Mouse (Mus musculus): ENCODE data around the gene Sema5b.

Sema5b gene

DNA sequence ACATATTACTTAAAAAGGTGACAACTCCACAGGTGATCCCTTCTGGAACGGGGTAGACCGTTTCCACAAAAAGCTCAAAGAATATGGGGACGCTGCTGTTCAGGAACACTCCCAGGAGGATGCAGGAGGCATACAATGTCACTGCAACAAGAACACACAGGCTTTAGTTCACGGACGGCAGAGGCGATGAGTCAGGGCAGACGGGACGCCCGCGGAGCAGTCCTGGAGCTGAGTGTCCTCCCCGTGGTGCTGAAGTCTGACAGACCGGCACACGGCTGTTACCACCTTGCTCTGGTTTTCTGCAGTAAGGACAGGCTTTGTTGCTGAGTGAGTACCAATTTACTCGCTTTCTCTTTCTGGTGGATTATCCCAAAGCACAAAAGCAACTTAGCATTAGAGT lies 163.9 kb downstream of the Sema5b start:
- no peak for DNase-seq (ENCODE audit: low read depth, low spot score)

DNA sequence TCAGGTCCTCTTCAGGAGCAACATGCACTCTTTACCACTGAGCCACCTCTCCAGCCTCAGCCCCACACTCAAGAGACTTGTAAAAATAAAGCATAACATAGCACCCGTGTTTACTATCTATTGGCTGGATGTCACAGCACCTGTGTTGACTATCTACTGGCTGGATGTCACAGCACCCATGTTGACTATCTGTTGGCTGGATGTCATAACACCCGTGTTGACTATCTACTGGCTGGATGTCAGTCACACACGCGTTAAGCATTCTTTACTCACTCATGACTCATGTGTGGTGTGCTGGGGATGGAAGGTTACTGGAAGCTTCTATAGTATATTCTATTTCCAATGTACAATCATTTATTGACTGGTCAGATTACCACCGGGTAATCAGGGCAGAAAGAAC lies 166.1 kb downstream of the Sema5b start:
- DNase-seq (ENCODE audit: low read depth, low spot score): no peak

DNA sequence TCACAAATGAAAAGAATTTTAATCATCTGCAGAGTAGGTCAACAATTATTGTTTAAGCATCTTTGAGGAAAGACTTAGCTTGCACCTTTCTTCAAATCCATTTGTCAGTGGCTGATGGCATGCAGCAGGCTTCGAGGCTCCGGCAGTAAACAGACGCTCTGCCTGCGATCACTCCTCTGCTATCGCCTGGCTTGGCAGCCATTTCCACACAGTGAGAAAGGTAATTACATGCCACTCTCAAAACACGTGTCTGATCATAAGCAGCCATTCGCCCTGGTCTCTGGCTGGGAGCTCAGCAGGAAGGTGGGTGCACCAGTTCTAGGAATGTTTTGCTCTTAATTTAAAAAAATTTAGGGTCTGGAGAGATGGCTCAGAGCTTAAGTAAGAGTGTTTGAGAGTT lies 170.1 kb downstream of the Sema5b start:
- DNase-seq (ENCODE audit: low read depth, low spot score): no peak

DNA sequence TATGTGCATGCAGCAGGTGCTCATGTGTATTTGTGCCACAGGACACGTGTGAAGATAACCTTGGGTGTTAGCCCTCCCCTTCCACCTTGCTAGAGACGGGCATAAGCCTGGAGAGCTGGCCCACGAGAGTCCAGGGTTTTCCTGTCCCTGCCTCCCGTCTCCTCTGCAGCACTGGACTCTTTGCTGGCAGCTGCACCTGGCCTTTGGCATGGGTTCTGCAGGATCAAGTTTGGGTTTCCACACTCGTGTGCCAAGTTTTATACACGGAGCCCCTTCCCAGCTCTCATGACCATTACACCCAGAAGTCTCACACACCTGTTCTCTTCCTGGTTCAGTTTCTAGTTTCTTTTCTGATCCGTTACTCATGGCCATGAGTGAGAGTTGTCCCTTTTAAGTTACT lies 172.7 kb downstream of the Sema5b start:
- no peak for DNase-seq (ENCODE audit: low read depth, low spot score)
